Mouse (Mus musculus): ENCODE results near the gene Adat1.

GRCm38 (mm10) chr8:111984511-111984910 is 7.6 kb downstream of the Adat1 start:
- TF ChIP-seq POLR2A (IDR thresholded peaks at IDR 0.05; ENCODE audit: borderline replicate concordance, low read depth, low read length) (no peak), CTCF (IDR thresholded peaks at IDR 0.05; ENCODE audit: low read depth, low read length) (no peak)

Data from bone marrow macrophage, adult 2 months (primary cell).